Mouse (Mus musculus) MEL (cell line): ENCODE data around the gene Gm20388. TPM values are rescaled to one million over a fixed set of nuclear protein-coding genes. Genes with fewer than 3 reads are reported as not detected.

Source experiments
- DNase-seq: peaks from one replicate; pipeline ENCODE4 v3.0.0; 2011; ENCODE audit warnings: low read depth, low spot score
- H3K27ac ChIP-seq: 2 replicates; pipeline ENCODE4 v1.5.1; 2012; ENCODE audit warnings: low read depth, mild to moderate bottlenecking, control low read depth, low read length, moderate library complexity; ENCODE audit not compliant: control insufficient read depth
- H3K27me3 ChIP-seq, 2 experiments: fragments of 150-350 bp in 1 of 2; sonication (generic) in 1 of 2; 2 replicates each; pipeline ENCODE4 v1.6.1; 2012; ENCODE audit warnings: low read length in 2 of 2, mild to moderate bottlenecking in 2 of 2, improper control_type of control experiment in 1 of 2, moderate library complexity in 1 of 2; ENCODE audit not compliant: insufficient read depth in 2 of 2, control insufficient read depth in 1 of 2
- H3K36me3 ChIP-seq, 2 experiments: 2 replicates each; pipeline ENCODE4 v1.6.1; 2012 to 2014; ENCODE audit warnings: low read length in 2 of 2, improper control_type of control experiment in 1 of 2, inconsistent platforms in 1 of 2, mild to moderate bottlenecking in 1 of 2; ENCODE audit not compliant: insufficient read depth in 2 of 2, control insufficient read depth in 1 of 2
- H3K4me1 ChIP-seq, 2 experiments: fragments of 150-350 bp in 1 of 2; sonication (generic) in 1 of 2; 2 replicates each; pipeline ENCODE4 v1.6.1; 2012; ENCODE audit warnings: low read length in 2 of 2, improper control_type of control experiment in 1 of 2, mild to moderate bottlenecking in 1 of 2; ENCODE audit not compliant: insufficient read depth in 2 of 2, control insufficient read depth in 1 of 2
- H3K4me3 ChIP-seq, 2 experiments: fragments of 150-350 bp in 1 of 2; sonication (generic) in 1 of 2; 2 replicates each; pipeline ENCODE4 v1.5.1; 2012; ENCODE audit warnings: low read depth in 2 of 2, low read length in 2 of 2, mild to moderate bottlenecking in 2 of 2, moderate library complexity in 2 of 2, control low read depth in 1 of 2, improper control_type of control experiment in 1 of 2; ENCODE audit not compliant: control insufficient read depth in 1 of 2, insufficient read depth in 1 of 2
- H3K79me2 ChIP-seq: 2 replicates; pipeline ENCODE4 v1.6.1; 2012; ENCODE audit warnings: mild to moderate bottlenecking, low read length, moderate library complexity; ENCODE audit not compliant: control insufficient read depth, poor library complexity, insufficient read depth
- H3K9ac ChIP-seq: 2 replicates; pipeline ENCODE4 v1.6.1; 2012; ENCODE audit warnings: low read depth, mild to moderate bottlenecking, control low read depth, low read length, moderate library complexity; ENCODE audit not compliant: control insufficient read depth, poor library complexity, severe bottlenecking
- H3K9me3 ChIP-seq: fragments of 150-350 bp; sonication (generic); replicated peaks from 2 replicates; pipeline ENCODE4 v1.6.1; 2012; ENCODE audit warnings: mild to moderate bottlenecking, low read length, improper control_type of control experiment, moderate library complexity; ENCODE audit not compliant: insufficient read depth
- CHD1 ChIP-seq: IDR thresholded peaks from 2 replicates; pipeline ENCODE4 v1.6.1; 2012; ENCODE audit warnings: low read depth, mild to moderate bottlenecking, inconsistent platforms, low read length, improper control_type of control experiment
- CTCF ChIP-seq, 3 experiments: IDR thresholded peaks in 2 of 3; conservative IDR thresholded peaks in 1 of 3; 2 replicates each; pipeline ENCODE4 v1.5.1; 2011 to 2012; ENCODE audit warnings: low read length in 3 of 3, low read depth in 2 of 3, mild to moderate bottlenecking in 2 of 3, improper control_type of control experiment in 1 of 3, inconsistent platforms in 1 of 3, mixed read lengths in 1 of 3, moderate library complexity in 1 of 3; ENCODE audit not compliant: control insufficient read depth in 1 of 3, insufficient read depth in 1 of 3, poor library complexity in 1 of 3, severe bottlenecking in 1 of 3
- E2F4 ChIP-seq: IDR thresholded peaks from 2 replicates; pipeline ENCODE4 v1.6.1; 2011; ENCODE audit warnings: low read depth, low read length, improper control_type of control experiment, borderline replicate concordance
- EP300 ChIP-seq, 2 experiments: IDR thresholded peaks; 2 replicates each; pipeline ENCODE4 v1.6.1; 2011; ENCODE audit warnings: improper control_type of control experiment in 2 of 2, low read length in 2 of 2, low read depth in 1 of 2, mild to moderate bottlenecking in 1 of 2
- ETS1 ChIP-seq: IDR thresholded peaks from 2 replicates; pipeline ENCODE4 v1.6.1; 2012; ENCODE audit warnings: low read depth, mild to moderate bottlenecking, inconsistent platforms, low read length, improper control_type of control experiment, moderate library complexity
- KAT2A ChIP-seq: conservative IDR thresholded peaks from 2 replicates; pipeline ENCODE4 v1.6.1; 2012; ENCODE audit warnings: low read depth, low read length, improper control_type of control experiment, inconsistent platforms
- MEF2A ChIP-seq: IDR thresholded peaks from 2 replicates; pipeline ENCODE4 v1.6.1; 2014; ENCODE audit warnings: low read depth, mild to moderate bottlenecking, inconsistent platforms, low read length, improper control_type of control experiment; ENCODE audit not compliant: poor library complexity, insufficient replicate concordance, severe bottlenecking; ENCODE audit errors: extremely low read depth
- NELFE ChIP-seq: IDR thresholded peaks from 2 replicates; pipeline ENCODE4 v1.6.1; 2011; ENCODE audit warnings: low read depth, low read length, improper control_type of control experiment
- POLR2A ChIP-seq, 2 experiments: IDR thresholded peaks; 2 replicates each; pipeline ENCODE4 v1.6.1; 2011 to 2012; ENCODE audit warnings: low read length in 2 of 2, mild to moderate bottlenecking in 2 of 2, control low read depth in 1 of 2, improper control_type of control experiment in 1 of 2, low read depth in 1 of 2, moderate library complexity in 1 of 2; ENCODE audit not compliant: control insufficient read depth in 1 of 2, insufficient read depth in 1 of 2, poor library complexity in 1 of 2
- RAD21 ChIP-seq: IDR thresholded peaks from 2 replicates; pipeline ENCODE4 v1.6.1; 2011; ENCODE audit warnings: mild to moderate bottlenecking, low read depth, low read length, improper control_type of control experiment
- RCOR1 ChIP-seq: IDR thresholded peaks from 2 replicates; pipeline ENCODE4 v1.6.1; 2012; ENCODE audit warnings: low read depth, mild to moderate bottlenecking, inconsistent platforms, low read length, improper control_type of control experiment
- TBP ChIP-seq: IDR thresholded peaks from 2 replicates; pipeline ENCODE4 v1.8.0; 2011; ENCODE audit warnings: low read depth, low read length, improper control_type of control experiment
- ZC3H11A ChIP-seq: IDR thresholded peaks from 2 replicates; pipeline ENCODE4 v1.6.1; 2012; ENCODE audit warnings: low read depth, mild to moderate bottlenecking, inconsistent platforms, low read length, improper control_type of control experiment
- ZKSCAN1 ChIP-seq: IDR thresholded peaks from 2 replicates; pipeline ENCODE4 v1.6.1; 2012; ENCODE audit warnings: low read depth, mild to moderate bottlenecking, inconsistent platforms, low read length, improper control_type of control experiment, moderate library complexity
- polyA plus RNA-seq, 2 experiments: library from polyadenylated mRNA; stranded (reverse) in 1 of 2; unstranded in 1 of 2; fragments of >175 nt in 1 of 2; fragments of >200 nt in 1 of 2; gene quantifications; 2 replicates each; pipeline versions ENCODE4 v1.2.1 to v1.2.4; 2012; ENCODE audit warnings: low replicate concordance in 2 of 2, low read depth in 1 of 2; ENCODE audit not compliant: insufficient read length in 2 of 2, insufficient read depth in 1 of 2, missing spikeins in 1 of 2
- total RNA-seq: library from RNA; depleted of rRNA; stranded (reverse); fragments of 300-350 nt; gene quantifications from 2 replicates; pipeline ENCODE4 v1.2.3, GENCODE M21; 2012

Gene Gm20388
- total and polyA plus RNA-seq, 3 experiments = 11.1 to 17.8 TPM; not detected in 1

DNA sequence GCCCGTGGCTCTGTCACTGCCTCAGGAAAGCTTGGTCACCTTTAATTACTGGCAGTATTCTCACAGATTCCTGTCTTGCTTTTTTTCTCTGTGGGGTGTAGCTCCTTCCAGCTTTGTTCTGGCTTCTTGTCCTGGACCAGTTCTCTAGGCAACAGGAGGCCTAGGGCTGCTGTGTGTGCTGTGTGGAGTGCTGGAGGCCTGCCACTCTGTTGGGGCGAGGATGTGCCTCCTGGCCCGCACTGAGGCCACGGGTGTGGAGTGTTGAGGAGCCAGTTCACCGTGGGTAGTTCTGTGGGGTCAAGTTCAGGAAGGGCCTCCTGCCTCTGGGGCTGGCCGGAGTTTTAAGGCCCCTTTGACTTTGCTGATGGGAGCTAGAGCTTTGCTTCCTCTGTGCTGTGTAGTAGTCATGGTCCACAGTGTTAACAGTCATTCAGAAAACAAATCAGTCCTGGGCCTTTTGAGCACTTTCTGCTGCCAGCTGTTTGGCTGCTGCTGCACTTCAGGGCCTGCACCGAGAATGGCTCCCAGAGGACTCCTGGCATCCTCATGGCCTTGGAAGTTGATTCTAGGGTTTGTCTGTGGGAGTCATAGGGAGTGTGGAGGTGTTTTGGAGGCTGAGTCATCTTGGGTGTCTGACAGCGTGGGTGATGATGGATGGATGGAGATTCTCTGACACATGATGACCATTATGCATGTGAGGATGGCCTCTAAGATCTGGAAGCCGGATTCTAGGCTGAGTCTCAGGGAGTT, 2080.0 kb downstream of the Gm20388 start:
- Histone ChIP-seq H3K9me3 (no peaks in the 10 kb centered on the region), H3K27ac (no peak overlapping the region), H3K36me3 (no peaks in the 10 kb centered on the region; a peak in 1 of 4 replicates), H3K4me1 (no peaks in the 10 kb centered on the region), H3K27me3 (no peaks in the 10 kb centered on the region), H3K79me2 (no peaks in the 10 kb centered on the region), H3K9ac (no peak overlapping the region), H3K4me3 (no peak overlapping the region)
- DNase-seq = no peak
- TF ChIP-seq ZKSCAN1 (no peak), POLR2A (IDR thresholded peaks at IDR 0.05; ENCODE audit: control insufficient read depth in 1 of 2, insufficient read depth in 1 of 2, low read depth in 1 of 2, low read length in 2 of 2, poor library complexity in 1 of 2) (no peak), ZC3H11A (no peak), RCOR1 (no peak), KAT2A (no peak), E2F4 (no peak), ETS1 (no peak), RAD21 (no peak), TBP (no peak)

DNA sequence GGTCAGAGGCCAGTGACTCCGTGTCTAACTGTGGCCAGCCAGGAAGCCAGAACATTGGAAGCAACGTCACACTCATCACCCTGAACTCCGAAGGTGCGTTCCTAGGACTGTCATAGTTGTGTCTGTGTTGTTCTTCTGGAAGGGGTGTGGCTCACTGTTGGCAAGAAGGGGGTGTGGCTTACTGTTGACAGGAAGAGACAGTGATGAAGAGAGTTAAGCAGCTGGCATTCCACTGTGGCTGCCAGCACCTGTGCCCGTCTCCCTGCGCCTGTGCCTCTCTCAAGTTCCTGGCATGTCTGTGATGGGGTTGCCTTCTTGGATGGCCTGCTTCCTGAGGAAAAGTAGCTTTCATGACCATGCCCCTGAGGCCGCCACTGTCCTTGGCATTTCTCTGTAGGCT, 2081.0 kb downstream of the Gm20388 start:
- no peaks in the 10 kb centered on the region; a peak in 1 of 4 replicates for H3K36me3 ChIP-seq
- DNase-seq = peak; percentile 11
- H3K27me3 ChIP-seq = no peaks in the 10 kb centered on the region
- H3K9me3 ChIP-seq = no peaks in the 10 kb centered on the region
- H3K27ac ChIP-seq = no peak overlapping the region
- no peaks in the 10 kb centered on the region for H3K4me1 ChIP-seq
- H3K4me3 ChIP-seq = no peak overlapping the region
- H3K79me2 ChIP-seq = no peaks in the 10 kb centered on the region
- TF ChIP-seq RCOR1 (no peak), NELFE (no peak), ZKSCAN1 (no peak), CHD1 (no peak), EP300 (IDR thresholded peaks at IDR 0.05; ENCODE audit: low read depth in 1 of 2, low read length in 2 of 2) (no peak), KAT2A (no peak)
- no peak overlapping the region for H3K9ac ChIP-seq

DNA sequence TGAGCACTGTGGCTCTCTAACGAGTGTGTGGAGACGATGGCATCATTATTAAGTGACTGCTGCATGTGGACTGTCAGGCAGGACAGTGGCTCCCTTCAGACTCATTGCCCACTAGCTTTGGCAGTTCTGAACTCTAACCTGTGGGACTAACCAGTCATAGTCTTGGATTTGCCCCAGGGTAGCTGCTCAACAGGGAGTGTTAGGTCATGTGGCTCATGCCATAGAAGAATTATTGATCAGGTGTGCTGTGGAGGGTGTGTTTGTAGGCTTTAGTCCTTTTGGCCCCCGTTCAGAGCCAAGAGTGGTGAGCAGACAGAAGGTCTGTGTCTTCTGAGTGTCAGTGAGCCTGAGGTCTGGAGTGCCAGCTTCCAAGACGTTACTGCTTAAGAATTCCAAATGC, 2082.3 kb downstream of the Gm20388 start:
- H3K27me3 ChIP-seq = no peaks in the 10 kb centered on the region
- no peaks in the 10 kb centered on the region for H3K9me3 ChIP-seq
- no peaks in the 10 kb centered on the region for H3K79me2 ChIP-seq
- DNase-seq = no peak
- TF ChIP-seq CTCF (IDR thresholded peaks at IDR 0.05 in 2 of 3, conservative IDR thresholded peaks at IDR 0.05 in 1 of 3; ENCODE audit: control insufficient read depth in 1 of 3, insufficient read depth in 1 of 3, low read depth in 2 of 3, low read length in 3 of 3, poor library complexity in 1 of 3, severe bottlenecking in 1 of 3) (no peak), MEF2A (no peak)
- no peak overlapping the region for H3K27ac ChIP-seq
- H3K4me1 ChIP-seq = no peaks in the 10 kb centered on the region
- H3K36me3 ChIP-seq = no peaks in the 10 kb centered on the region; a peak in 1 of 4 replicates
- no peak overlapping the region for H3K4me3 ChIP-seq
- H3K9ac ChIP-seq = no peak overlapping the region
